10 mouse cellular contexts compared by ENCODE assay signal in the genomic region with DNA sequence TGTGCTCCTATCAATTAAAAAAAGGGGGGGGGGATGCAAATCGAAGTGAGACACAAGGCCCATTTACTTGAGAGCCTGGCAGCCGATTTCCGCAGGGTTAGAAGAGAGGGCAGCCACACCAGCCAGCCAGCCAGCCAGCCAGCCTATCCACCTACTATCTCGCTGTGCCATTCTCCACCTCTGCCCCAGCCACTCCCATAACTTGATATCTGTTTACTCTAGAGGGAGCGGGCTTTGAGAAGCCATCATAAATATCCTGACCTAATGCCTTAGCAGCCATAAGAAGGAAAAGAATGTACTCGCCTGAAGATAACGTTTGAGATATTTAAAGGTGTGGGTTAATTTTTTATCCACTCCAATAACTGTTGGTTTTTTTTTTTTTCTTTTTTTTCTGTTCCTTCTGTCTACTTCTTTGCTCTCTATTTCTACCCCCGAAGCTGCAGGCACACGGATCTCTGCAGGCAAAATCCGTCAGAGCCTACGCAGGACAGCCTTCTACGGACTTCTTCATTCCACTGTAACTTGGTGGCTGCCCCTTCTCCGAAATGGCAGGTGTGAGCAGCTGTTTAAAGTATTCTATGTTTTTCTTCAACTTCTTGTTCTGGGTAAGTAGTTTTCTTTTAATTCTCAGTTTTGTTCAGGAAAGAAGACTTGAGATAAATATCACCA. TPM values are rescaled to one million over a fixed set of nuclear protein-coding genes. Genes with fewer than 3 reads are reported as not detected.
DNase-seq lines count a peak whose midpoint lies in the region; ATAC-seq lines count a peak whose summit lies in the region.
"Had no signal": no experiment of that assay in that cellular context is flagged by ENCODE, and none has a peak within 500 bp of the region (broad histone marks: within the 10 kb centered on the region; RNA-seq: fewer than 3 reads in every experiment).

No protein-coding gene starts in this region.

- H3K27me3 ChIP-seq in forebrain, embryonic 11.5 days (ENCODE audit: control insufficient read depth, insufficient read depth, low read length), result no peaks in the 10 kb centered on the region

- no peaks in the 10 kb centered on the region for H3K9me3 ChIP-seq in forebrain, embryonic 11.5 days (ENCODE audit: control insufficient read depth, low read length)

- no peak overlapping the region for H3K27ac ChIP-seq in forebrain, embryonic 11.5 days (ENCODE audit: low read depth, low read length)

- peak; percentile 59 for DNase-seq in MEL-GATA-1-ER (ENCODE audit: extremely low read depth, low read depth)
- peak; percentile 9 to 23 for DNase-seq in kidney, postnatal 4 days
- no peak for DNase-seq in right cerebral cortex, postnatal 4 days
- DNase-seq in adrenal gland, postnatal 4 days (ENCODE audit: low spot score in 2 of 2), result no peak
- DNase-seq in adipocyte (ENCODE audit: low spot score), result no peak
- no peak for DNase-seq in forebrain, embryonic 11.5 days (ENCODE audit: low spot score)
- DNase-seq: right cerebral cortex, postnatal 25 days had no signal

- no peaks in the 10 kb centered on the region for H3K36me3 ChIP-seq in forebrain, embryonic 11.5 days (ENCODE audit: control insufficient read depth, insufficient read depth, low read length)

- peak; percentile 95 for ATAC-seq in common myeloid progenitor, adult 5-6 weeks (replicated peaks; ENCODE audit: low read depth, poor library complexity, severe bottlenecking)
- ATAC-seq in megakaryocyte, adult 5-6 weeks (ENCODE audit: poor library complexity, severe bottlenecking), result peak; percentile 62
- ATAC-seq in forebrain, embryonic 11.5 days (replicated peaks; ENCODE audit: low FRiP score), result no peak
- ATAC-seq: midbrain, embryonic 16.5 days had no signal

- WGBS in forebrain, embryonic 11.5 days, result 78% methylated on average over 13 of the region's 13 CpGs

- no peak overlapping the region for H3K4me2 ChIP-seq in forebrain, embryonic 11.5 days (ENCODE audit: low read depth, low read length, severe bottlenecking)

- no peak overlapping the region for H3K4me3 ChIP-seq in forebrain, embryonic 11.5 days (ENCODE audit: low read depth, low read length)

- H3K4me1 ChIP-seq in forebrain, embryonic 11.5 days (replicated peaks; ENCODE audit: control insufficient read depth, insufficient read depth, low read length), result no peaks in the 10 kb centered on the region

- H3K9ac ChIP-seq in forebrain, embryonic 11.5 days (ENCODE audit: low read length), result no peak overlapping the region

RNA-seq across cellular contexts. Expression of gene Tspan8, which starts 0.6 kb away (rescaled TPM):
- 28.3 and 31.6 TPM in 2 replicates for total RNA-seq in common myeloid progenitor, adult 5-6 weeks (2017)
- total RNA-seq in megakaryocyte, adult 5-6 weeks (2015), result 0.96 and 1.9 TPM in 2 replicates
- total RNA-seq in megakaryocyte, adult 5-6 weeks (2017), result 1.4 and 3.1 TPM in 2 replicates
- total RNA-seq in adrenal gland, postnatal 4 days (2021), result 1 to 10 TPM; 2.2 to 6.3 TPM
- 0.39 TPM in 2 replicates for polyA plus RNA-seq in forebrain, embryonic 11.5 days (2014; fragmentation: Nextera tagmentation; extraction: Ambion mirVana)

Comparison
In these comparisons a context has a peak if more than half of its experiments do, and no peak if none do; other contexts are left out.
1. DNase-seq: peak in MEL-GATA-1-ER (single experiment) and kidney, postnatal 4 days (2 of 2); none in right cerebral cortex, postnatal 4 days (single experiment), adrenal gland, postnatal 4 days (0 of 2), adipocyte (single experiment) and forebrain, embryonic 11.5 days (single experiment).